Mouse (Mus musculus) forebrain, embryonic 13.5 days (tissue): ENCODE data around the gene Orc5. TPM values are rescaled to one million over a fixed set of nuclear protein-coding genes. Genes with fewer than 3 reads are reported as not detected.

ENCODE experiments used
- ATAC-seq: fragments of 200-750 bp; cut with Nextera tagmentation; 2 replicates; pipeline ENCODE4 v1.8.0; 2017
- H3K27ac ChIP-seq: fragments of 300-500 bp; sonication (generic); 2 replicates; pipeline ENCODE4 v1.5.1; 2015; ENCODE audit warnings: inconsistent platforms, mild to moderate bottlenecking, moderate library complexity
- H3K27me3 ChIP-seq: fragments of 300-500 bp; sonication (generic); 2 replicates; pipeline ENCODE4 v1.6.1; 2015; ENCODE audit warnings: mild to moderate bottlenecking, inconsistent platforms
- H3K36me3 ChIP-seq: fragments of 300-500 bp; sonication (generic); 2 replicates; pipeline ENCODE4 v1.6.1; 2015; ENCODE audit warnings: mild to moderate bottlenecking, inconsistent platforms; ENCODE audit not compliant: poor library complexity, severe bottlenecking
- H3K4me1 ChIP-seq: fragments of 300-500 bp; sonication (generic); 2 replicates; pipeline ENCODE4 v1.6.1; 2015; ENCODE audit warnings: inconsistent platforms
- H3K4me2 ChIP-seq: fragments of 300-500 bp; sonication (generic); 2 replicates; pipeline ENCODE4 v1.6.1; 2015; ENCODE audit warnings: inconsistent platforms, mild to moderate bottlenecking, moderate library complexity
- H3K4me3 ChIP-seq: fragments of 300-500 bp; sonication (generic); 2 replicates; pipeline ENCODE4 v1.5.1; 2015; ENCODE audit warnings: mild to moderate bottlenecking, inconsistent platforms
- H3K9ac ChIP-seq: fragments of 300-500 bp; sonication (generic); 2 replicates; pipeline ENCODE4 v1.6.1; 2015; ENCODE audit warnings: mild to moderate bottlenecking, inconsistent platforms
- H3K9me3 ChIP-seq: fragments of 300-500 bp; sonication (generic); replicated peaks from 2 replicates; pipeline ENCODE4 v1.6.1; 2016; ENCODE audit warnings: inconsistent platforms
- WGBS: fragments of 180-500 bp; shearing (Covaris S2); methylation state at CpG from one replicate; pipeline ENCODE4 v1.1.7; 2015; 5-methylcytosine and 5-hydroxymethylcytosine counted together
- polyA plus RNA-seq: library from polyadenylated mRNA; unstranded; fragments of >200 nt; fragmentation: Nextera tagmentation; extraction: Ambion mirVana; gene quantifications from 2 replicates; pipeline ENCODE4 v1.2.1, GENCODE M21; 2015

The Orc5 gene
- polyA plus RNA-seq = 37.9 and 42.1 TPM in 2 replicates

- Histone ChIP-seq H3K27me3 (no peaks in the 10 kb centered on the region), H3K36me3 (peaks cover 17% of the 10 kb centered on the region), H3K9me3 (no peaks in the 10 kb centered on the region; the same call in 1 of the 2 replicates), H3K4me2 (peak within 1 kb of the TSS; percentile 88), H3K27ac (peak within 1 kb of the TSS; percentile 66), H3K4me3 (peak within 1 kb of the TSS; percentile 74), H3K4me1 (peaks cover 12% of the 10 kb centered on the region), H3K9ac (peak within 1 kb of the TSS; percentile 81)
- peak; percentile 100 for ATAC-seq
- WGBS = under 1% methylated on average over 31 of the region's 31 CpGs
These were observed at the start of gene Orc5 for GRCm38 (mm10) chr5:22550033-22550551. TSS of gene Orc5 (minus strand) at chr5:22550429.

GRCm38 (mm10) chr5:22596981-22597380 is 46.8 kb upstream of the Orc5 start:
- no peaks in the 10 kb centered on the region for H3K36me3 ChIP-seq
- 95% methylated on average over 4 of the region's 4 CpGs for WGBS
- H3K4me3 ChIP-seq = no peak overlapping the region
- H3K9ac ChIP-seq = no peak overlapping the region
- H3K4me1 ChIP-seq = no peaks in the 10 kb centered on the region
- H3K9me3 ChIP-seq = no peaks in the 10 kb centered on the region
- no peak for ATAC-seq
- no peaks in the 10 kb centered on the region for H3K27me3 ChIP-seq
- no peak overlapping the region for H3K4me2 ChIP-seq
- no peak overlapping the region for H3K27ac ChIP-seq

- H3K27ac ChIP-seq = no peak overlapping the region
- H3K4me2 ChIP-seq = no peak overlapping the region
- ATAC-seq = no peak
- no peaks in the 10 kb centered on the region for H3K27me3 ChIP-seq
- WGBS = 82% methylated on average over 1 of the region's 1 CpGs
- H3K9me3 ChIP-seq = no peaks in the 10 kb centered on the region
- no peak overlapping the region for H3K9ac ChIP-seq
- H3K4me1 ChIP-seq = no peaks in the 10 kb centered on the region
- H3K4me3 ChIP-seq = no peak overlapping the region
- H3K36me3 ChIP-seq = no peaks in the 10 kb centered on the region
These were observed 39.2 kb upstream of the Orc5 start for GRCm38 (mm10) chr5:22589370-22589966.

- no peaks in the 10 kb centered on the region for H3K36me3 ChIP-seq
- H3K27ac ChIP-seq = no peak overlapping the region
- H3K27me3 ChIP-seq = no peaks in the 10 kb centered on the region
- WGBS = 76% methylated on average over 1 of the region's 1 CpGs
- no peak overlapping the region for H3K4me2 ChIP-seq
- H3K9me3 ChIP-seq = no peaks in the 10 kb centered on the region
- no peak for ATAC-seq
- H3K9ac ChIP-seq = no peak overlapping the region
- H3K4me3 ChIP-seq = no peak overlapping the region
- H3K4me1 ChIP-seq = no peaks in the 10 kb centered on the region
These were observed 37.3 kb upstream of the Orc5 start for GRCm38 (mm10) chr5:22587492-22587891.

GRCm38 (mm10) chr5:22584556-22584955 is 34.3 kb upstream of the Orc5 start:
- no peaks in the 10 kb centered on the region for H3K9me3 ChIP-seq
- no peak overlapping the region for H3K4me3 ChIP-seq
- H3K36me3 ChIP-seq = no peaks in the 10 kb centered on the region
- WGBS = 59% methylated on average over 2 of the region's 2 CpGs
- H3K9ac ChIP-seq = no peak overlapping the region
- no peak overlapping the region for H3K27ac ChIP-seq
- no peaks in the 10 kb centered on the region for H3K4me1 ChIP-seq
- no peak overlapping the region for H3K4me2 ChIP-seq
- no peaks in the 10 kb centered on the region for H3K27me3 ChIP-seq
- no peak for ATAC-seq

- H3K4me3 ChIP-seq = no peak overlapping the region
- no peak overlapping the region for H3K4me2 ChIP-seq
- H3K4me1 ChIP-seq = no peaks in the 10 kb centered on the region
- H3K36me3 ChIP-seq = no peaks in the 10 kb centered on the region
- H3K27ac ChIP-seq = no peak overlapping the region
- ATAC-seq = no peak
- no peaks in the 10 kb centered on the region for H3K9me3 ChIP-seq
- H3K27me3 ChIP-seq = no peaks in the 10 kb centered on the region
- no peak overlapping the region for H3K9ac ChIP-seq
- WGBS = 92% methylated on average over 3 of the region's 3 CpGs
These were observed 27.8 kb upstream of the Orc5 start for GRCm38 (mm10) chr5:22578011-22578410.

- ATAC-seq = no peak
These were observed 24.5 kb upstream of the Orc5 start for GRCm38 (mm10) chr5:22574751-22575150.

GRCm38 (mm10) chr5:22574161-22574560 is 23.9 kb upstream of the Orc5 start:
- Histone ChIP-seq H3K27me3 (no peaks in the 10 kb centered on the region), H3K4me2 (no peak overlapping the region), H3K36me3 (no peaks in the 10 kb centered on the region), H3K27ac (no peak overlapping the region), H3K4me3 (no peak overlapping the region), H3K4me1 (no peaks in the 10 kb centered on the region), H3K9me3 (no peaks in the 10 kb centered on the region), H3K9ac (no peak overlapping the region)
- 65% methylated on average over 1 of the region's 1 CpGs for WGBS
- no peak for ATAC-seq

More at GRCm38 (mm10) chr5:22574751-22575150, 24.5 kb upstream of the Orc5 start:
- Histone ChIP-seq H3K27me3 (no peaks in the 10 kb centered on the region), H3K27ac (no peak overlapping the region), H3K9me3 (no peaks in the 10 kb centered on the region), H3K9ac (no peak overlapping the region), H3K4me2 (no peak overlapping the region), H3K4me1 (no peaks in the 10 kb centered on the region), H3K36me3 (no peaks in the 10 kb centered on the region), H3K4me3 (no peak overlapping the region)
- WGBS = 45% methylated on average over 3 of the region's 3 CpGs

- Histone ChIP-seq H3K9me3 (no peaks in the 10 kb centered on the region), H3K4me1 (no peaks in the 10 kb centered on the region), H3K27me3 (no peaks in the 10 kb centered on the region), H3K27ac (no peak overlapping the region), H3K36me3 (no peaks in the 10 kb centered on the region), H3K9ac (no peak overlapping the region), H3K4me2 (no peak overlapping the region), H3K4me3 (no peak overlapping the region)
- ATAC-seq = no peak
- 70% methylated on average over 2 of the region's 2 CpGs for WGBS
These were observed 23.5 kb upstream of the Orc5 start for GRCm38 (mm10) chr5:22573696-22574095.

- no peak for ATAC-seq
- Histone ChIP-seq H3K4me2 (no peak overlapping the region), H3K4me3 (no peak overlapping the region), H3K4me1 (no peaks in the 10 kb centered on the region), H3K9ac (no peak overlapping the region), H3K36me3 (no peaks in the 10 kb centered on the region), H3K27ac (no peak overlapping the region), H3K27me3 (no peaks in the 10 kb centered on the region), H3K9me3 (no peaks in the 10 kb centered on the region)
- 95% methylated on average over 6 of the region's 6 CpGs for WGBS
These were observed 22.7 kb upstream of the Orc5 start for GRCm38 (mm10) chr5:22572881-22573280.

- WGBS = 86% methylated on average over 3 of the region's 3 CpGs
- no peaks in the 10 kb centered on the region for H3K9me3 ChIP-seq
- H3K4me3 ChIP-seq = no peak overlapping the region
- H3K4me1 ChIP-seq = no peaks in the 10 kb centered on the region
- no peaks in the 10 kb centered on the region for H3K27me3 ChIP-seq
- no peaks in the 10 kb centered on the region for H3K36me3 ChIP-seq
- no peak overlapping the region for H3K9ac ChIP-seq
- H3K27ac ChIP-seq = no peak overlapping the region
- no peak overlapping the region for H3K4me2 ChIP-seq
- ATAC-seq = no peak
These were observed 22.2 kb upstream of the Orc5 start for GRCm38 (mm10) chr5:22572456-22572855.

- Histone ChIP-seq H3K36me3 (no peaks in the 10 kb centered on the region), H3K9ac (no peak overlapping the region), H3K4me3 (no peak overlapping the region), H3K27ac (no peak overlapping the region), H3K4me2 (no peak overlapping the region), H3K9me3 (no peaks in the 10 kb centered on the region; the same call in 1 of the 2 replicates), H3K4me1 (no peaks in the 10 kb centered on the region), H3K27me3 (no peaks in the 10 kb centered on the region)
- no peak for ATAC-seq
- 81% methylated on average over 2 of the region's 2 CpGs for WGBS
These were observed 15.5 kb upstream of the Orc5 start for GRCm38 (mm10) chr5:22565708-22566107.

- Histone ChIP-seq H3K27me3 (no peaks in the 10 kb centered on the region), H3K4me3 (no peak overlapping the region), H3K4me1 (no peaks in the 10 kb centered on the region), H3K36me3 (no peaks in the 10 kb centered on the region), H3K27ac (no peak overlapping the region), H3K4me2 (no peak overlapping the region), H3K9me3 (no peaks in the 10 kb centered on the region; the same call in 1 of the 2 replicates), H3K9ac (no peak overlapping the region)
- ATAC-seq = no peak
- 83% methylated on average over 2 of the region's 2 CpGs for WGBS
These were observed 9.6 kb upstream of the Orc5 start for GRCm38 (mm10) chr5:22559801-22560200.
